Mouse (Mus musculus) G1E-ER4 (cell line): ENCODE measurements around the gene Rubcnl. TPM values are rescaled to one million over a fixed set of nuclear protein-coding genes. Genes with fewer than 3 reads are reported as not detected.

ENCODE experiments used
- GATA1 ChIP-seq: IDR thresholded peaks from one replicate; pipeline ENCODE4 v1.8.0; 2012; ENCODE audit warnings: low read length, inconsistent platforms
- polyA plus RNA-seq: library from polyadenylated mRNA; stranded (reverse); fragments of >175 nt; gene quantifications from 2 replicates; pipeline ENCODE4 v1.2.3, GENCODE M21; 2012

The Rubcnl gene
- polyA plus RNA-seq, 1 experiment = not detected

DNA sequence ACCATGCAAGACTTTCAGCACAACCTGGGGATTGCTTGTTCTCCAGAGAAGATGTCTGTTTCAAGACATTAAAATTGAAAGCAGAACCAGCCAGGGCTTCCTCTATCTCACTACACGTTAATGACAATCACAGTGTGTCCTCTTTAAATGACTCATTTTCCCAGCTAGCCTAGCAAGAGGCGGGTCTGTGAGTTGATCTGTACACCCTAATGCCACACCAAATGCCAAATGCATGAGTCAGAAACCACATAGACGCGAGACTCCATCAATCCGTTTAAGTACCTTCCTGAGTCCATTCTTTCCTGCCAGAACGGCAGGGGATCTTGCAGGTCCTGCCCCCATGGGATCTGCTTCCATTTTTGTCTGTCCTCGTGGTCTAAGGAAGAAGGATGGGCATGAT, 29.4 kb downstream of the Rubcnl start:
- no peak for TF ChIP-seq GATA1

DNA sequence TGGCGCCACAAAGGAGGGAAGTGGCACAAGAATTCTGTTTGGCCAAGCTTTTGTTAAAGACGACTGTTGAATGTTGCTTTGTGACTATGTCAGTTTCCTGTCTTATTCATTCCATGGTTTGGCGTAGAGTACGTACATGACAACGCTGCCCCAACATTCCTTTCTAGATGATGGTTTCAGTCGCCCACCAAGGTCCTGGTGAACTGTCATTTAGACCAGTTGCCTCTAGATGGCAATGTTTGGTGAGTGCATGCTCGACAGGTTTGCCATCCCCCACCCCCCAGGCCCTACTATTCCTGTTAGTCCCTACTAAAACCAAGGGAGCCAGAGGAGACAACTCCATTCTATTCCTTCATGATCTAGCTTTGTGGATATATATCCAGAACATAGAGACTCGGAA, 36.6 kb downstream of the Rubcnl start:
- no peak for TF ChIP-seq GATA1

DNA sequence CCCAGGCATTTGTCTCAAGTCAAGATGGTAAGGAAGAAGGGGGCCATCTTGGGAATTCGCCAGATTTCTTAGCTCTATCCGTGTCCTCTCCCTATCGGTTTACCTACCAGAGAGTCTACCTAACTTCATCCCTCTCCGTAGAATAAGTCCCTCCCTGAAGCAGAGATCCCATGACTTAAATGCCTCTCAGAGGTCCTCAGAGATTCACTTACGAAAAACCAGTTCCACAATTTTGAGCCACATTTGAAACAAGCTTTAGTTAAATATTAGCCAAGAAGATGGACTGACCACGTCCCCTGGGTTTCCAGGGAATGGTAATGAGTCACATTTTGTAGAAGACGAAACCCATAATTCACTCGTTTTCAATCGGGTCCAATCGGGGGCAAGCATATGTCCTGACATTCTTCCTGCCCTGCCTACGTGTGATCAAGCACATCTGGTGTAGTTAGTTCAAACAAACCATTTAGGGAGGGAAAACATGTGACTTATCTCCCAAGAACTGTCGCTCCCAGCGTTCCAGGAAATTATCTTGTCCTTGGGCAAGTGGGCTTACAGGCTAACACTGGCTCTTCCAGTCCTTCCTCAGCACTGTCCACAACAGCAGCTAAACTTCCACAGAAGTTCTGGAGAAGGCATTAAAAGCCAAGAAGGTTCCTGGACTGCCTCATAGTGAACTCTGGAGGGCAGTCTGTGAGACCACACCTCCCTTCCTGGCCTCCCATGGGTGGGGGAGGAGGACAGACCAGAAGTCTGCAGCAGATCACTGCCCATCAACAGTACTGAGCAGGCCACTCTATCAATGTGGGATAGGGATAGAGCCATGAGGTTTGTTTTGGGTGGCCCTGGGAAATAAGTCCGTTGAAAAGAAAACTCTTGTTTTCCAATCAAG, 38.9 kb downstream of the Rubcnl start:
- TF ChIP-seq GATA1 = no peak

DNA sequence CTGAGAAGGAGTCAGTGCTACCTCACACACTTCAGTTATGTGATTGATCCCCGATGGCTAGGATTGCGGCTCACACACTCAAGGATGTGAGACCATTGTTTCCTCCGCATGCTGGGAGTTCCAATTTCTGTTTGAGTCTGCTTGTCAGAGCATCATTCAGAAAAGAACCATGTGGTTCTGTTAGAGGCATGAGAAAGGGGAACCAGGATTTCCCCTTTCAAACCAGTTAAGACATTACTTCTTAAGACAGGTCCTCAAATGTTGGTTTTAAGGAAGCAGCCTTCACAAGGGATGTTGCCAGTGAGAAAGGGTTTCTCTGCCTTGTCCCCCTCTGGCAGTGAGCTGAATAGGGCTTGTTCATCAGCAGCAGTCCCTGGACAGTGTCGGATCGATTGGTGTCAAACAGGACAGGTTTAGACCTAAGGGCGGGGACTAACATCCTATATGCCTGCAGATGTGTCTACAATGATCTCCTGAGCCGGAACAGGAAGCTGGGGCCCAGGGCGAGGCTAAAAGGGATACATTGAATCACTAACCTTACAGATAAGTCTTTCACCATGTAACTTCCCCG, 41.1 kb downstream of the Rubcnl start:
- TF ChIP-seq GATA1 = no peak

DNA sequence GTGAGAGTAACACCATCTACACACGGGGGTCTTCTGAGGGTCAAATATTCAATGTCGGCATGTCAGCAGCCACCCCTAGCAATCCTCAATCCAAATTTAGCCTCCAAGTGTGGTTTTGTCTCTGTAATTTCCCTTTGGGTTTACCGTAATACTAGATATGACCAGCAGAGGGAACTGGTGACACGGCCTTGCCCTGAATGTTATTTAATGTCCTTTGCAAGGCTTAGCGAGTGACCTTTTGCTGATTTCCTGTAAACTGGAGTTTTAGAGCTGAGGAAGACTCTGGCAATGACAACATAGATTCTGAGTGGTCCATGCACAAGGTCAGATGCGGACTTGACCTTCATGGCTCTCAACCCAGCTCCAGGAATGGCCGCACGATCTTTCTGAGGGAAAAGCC, 44.7 kb downstream of the Rubcnl start:
- no peak for TF ChIP-seq GATA1

DNA sequence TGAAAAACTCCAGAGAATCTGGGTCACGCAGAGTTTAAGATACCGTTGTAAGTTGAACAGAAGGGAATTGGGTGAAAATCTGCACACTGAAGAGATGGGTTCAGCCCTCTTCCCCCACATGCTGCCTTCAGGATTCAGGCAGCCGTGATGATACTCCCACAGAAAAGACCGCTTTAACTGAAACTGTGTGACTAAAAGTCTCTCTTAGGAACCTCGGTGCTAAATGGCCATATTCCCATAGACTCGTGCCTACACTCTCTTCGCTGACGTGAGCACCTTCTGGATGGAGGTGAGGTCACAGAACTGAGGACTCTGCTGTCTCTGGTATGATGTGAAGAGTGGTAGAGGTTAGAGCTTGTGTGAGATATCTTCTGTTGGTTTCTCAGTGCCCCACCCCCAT, 48.1 kb downstream of the Rubcnl start:
- TF ChIP-seq GATA1 = no peak

DNA sequence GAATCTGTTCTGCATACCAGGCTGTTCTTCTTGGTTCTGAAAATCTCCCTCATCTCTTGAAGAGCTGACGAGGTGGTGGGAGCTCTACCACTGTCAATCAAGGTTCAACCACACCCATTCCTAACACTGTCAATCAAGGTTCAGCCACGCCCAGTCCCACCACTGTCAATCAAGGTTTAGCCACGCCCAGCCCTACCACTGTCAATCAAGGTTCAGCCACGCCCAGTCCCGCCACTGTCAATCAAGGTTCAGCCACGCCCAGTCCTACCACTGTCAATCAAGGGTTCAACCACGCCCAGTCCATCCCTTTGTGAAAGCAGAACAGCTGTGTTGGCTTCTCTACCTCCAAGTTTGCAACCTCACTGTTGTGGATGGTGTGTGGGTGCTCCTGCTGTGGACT, 48.7 kb downstream of the Rubcnl start:
- no peak for TF ChIP-seq GATA1

DNA sequence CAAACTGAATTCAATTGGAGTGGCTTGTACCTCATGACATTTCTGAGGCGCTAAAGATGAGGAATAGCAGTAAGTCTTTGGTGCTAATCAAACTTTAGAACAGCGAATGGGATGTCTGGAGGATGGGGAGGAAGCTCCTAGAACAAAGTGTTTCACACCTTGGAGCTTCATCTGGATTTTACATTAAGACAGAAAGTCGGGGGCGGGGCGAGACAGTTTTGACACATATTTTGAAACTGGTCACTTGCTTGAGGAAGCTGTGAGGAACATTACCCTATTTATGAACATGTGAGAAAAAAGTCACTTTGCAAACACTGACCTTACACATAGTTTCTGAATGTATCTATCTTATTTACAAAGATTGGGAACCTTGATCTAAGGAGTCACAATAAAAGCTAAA, 49.4 kb downstream of the Rubcnl start:
- no peak for TF ChIP-seq GATA1

DNA sequence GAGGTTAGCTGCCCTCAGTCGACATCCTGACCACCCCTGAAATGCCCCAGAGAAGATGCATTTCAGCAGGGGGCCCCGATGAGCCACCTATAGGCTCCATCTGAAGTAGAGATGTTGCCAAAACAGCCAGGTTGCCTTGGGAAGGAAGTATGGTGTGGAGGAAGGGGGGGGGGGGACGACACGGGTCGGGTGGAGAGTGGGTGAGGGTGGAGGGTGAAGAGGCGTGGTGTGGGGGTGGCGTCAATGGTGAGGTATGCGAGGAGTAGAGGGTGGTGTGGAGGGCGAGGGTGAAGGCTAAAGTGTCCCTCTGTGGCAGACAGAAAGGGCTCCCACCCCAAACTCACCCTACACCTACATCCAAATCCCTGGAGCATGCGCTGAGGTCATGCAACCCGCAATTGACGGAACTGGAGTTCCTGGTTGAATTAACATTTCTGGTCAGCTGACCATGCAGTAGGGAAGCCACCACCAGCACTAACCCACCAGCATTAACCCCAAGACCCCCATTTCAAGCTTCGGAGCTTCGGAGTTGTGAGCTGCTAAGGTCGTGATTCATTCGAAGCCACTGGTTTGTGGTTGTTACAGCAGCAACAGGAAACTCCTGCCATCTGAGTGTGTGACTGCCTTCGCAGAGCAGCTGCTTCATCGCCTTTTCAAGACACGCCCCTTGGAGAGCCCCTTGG, 52.7 kb downstream of the Rubcnl start:
- no peak for TF ChIP-seq GATA1

DNA sequence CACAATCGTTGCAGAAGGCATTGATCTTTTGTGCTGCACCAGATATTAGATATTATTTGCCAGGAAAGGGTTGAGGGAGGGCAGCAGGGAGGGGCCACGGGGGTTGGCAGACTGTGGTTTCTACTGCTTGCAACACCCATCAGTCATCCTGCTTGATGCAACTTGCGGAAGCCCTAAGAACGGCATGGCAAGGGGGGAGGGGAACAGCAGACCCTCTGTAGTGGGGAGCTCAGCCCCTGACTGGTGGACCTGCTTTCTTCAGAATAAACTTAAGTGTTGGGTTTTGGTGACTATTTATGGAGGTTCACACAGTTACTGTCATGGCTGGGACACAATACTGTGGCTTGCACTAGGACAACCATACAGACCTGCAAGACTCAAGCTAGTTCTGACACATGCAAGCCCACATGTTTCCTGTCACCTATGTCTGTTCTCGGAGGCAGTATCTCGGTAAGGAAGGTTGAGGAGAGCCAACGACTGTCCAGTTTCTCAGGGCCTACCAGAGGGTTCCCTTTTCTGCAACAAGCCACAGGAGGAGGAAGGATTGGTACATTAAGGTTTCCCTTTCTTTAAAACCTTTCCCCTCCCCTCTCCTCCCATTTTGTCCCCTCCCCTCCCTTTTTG, 53.6 kb downstream of the Rubcnl start:
- TF ChIP-seq GATA1 = no peak

DNA sequence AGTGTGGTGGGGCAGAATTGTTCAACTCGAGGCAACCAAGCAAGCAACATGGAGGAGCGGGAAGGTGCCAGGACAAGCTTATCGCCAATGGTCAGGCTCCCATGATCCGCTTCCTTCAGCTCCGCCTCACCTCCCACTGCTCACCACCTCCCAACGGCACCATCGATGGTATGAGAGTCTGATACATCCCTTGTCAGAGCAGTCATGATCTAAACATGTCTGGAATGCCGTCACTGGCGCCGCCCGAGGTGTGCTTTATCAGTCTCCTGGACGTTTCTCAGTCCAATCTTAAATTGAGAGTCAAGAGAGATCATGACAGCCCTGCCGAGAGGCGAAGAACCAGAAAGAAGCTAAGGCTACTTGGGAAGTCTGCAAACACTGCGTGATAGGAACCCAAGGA, 55.3 kb downstream of the Rubcnl start:
- no peak for TF ChIP-seq GATA1

DNA sequence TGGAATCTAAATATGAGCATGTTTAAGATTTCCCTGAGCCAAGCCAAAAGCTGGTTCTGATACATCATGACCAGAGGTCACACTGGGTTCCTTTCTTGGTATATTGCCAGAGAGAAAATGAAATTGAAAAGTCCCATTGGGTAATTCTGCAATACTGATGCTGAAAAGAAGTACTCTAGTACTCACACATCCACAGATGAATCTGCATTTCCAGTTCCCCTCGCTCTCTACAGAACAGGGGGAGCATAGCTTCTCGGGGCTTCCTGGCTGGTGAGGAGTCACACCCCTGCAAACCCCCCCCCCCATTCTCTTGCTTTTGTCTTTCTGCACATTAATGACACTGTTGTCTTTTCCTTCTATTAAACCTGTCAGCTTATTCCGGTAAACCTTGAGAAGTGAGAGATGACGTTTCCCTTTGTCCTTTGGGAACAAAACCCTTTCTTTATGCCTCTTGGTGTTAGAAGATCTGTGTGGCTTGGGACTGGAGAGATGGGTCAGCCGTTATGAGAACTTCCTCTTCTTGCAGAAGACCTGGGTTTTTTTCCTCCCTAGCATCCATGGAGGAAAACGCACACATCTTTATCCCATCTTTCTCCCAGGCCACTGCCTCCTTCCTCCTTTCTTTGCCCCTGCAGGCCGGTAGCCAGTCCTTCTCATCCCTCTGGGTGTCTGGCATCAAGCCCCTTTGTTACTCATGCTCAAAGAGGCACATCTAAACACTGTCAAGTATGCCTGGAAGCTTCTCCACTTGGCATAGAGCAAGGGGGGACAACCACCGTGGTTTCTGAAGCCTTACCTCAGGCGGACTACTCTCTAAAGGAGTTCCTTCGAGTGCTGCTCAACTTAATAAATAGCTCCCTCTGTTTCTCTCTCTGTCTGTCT, 59.7 kb downstream of the Rubcnl start:
- no peak for TF ChIP-seq GATA1

DNA sequence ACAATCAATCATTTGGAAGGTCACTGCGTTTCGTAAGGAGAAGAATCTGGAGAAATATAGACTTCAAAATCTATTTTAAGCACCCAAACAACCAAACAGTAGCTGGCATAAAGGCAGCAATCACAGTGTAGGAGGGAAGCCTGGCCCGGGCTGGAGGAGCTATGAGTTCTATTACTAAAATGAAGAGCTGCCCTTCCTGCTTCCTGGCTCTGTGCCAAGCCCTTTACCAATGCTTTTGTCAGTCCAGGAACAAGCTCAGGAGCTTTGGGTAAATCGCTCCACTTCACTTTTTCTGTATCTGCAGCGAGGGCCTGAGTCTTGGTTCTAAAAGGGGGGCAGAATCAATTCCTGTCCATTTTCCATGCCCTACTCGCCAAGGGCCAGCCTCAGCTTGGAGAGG, 62.1 kb downstream of the Rubcnl start:
- no peak for TF ChIP-seq GATA1

Other genes starting within 250 kb of the Rubcnl start
- gene Lrch1, start 68.2 kb upstream of the Rubcnl start, polyA plus RNA-seq = not detected in 2 replicates
- gene Lrrc63, start 114.9 kb downstream of the Rubcnl start, polyA plus RNA-seq = not detected in 2 replicates
- 0.03 TPM in 1 of 2 replicates, not detected in the other for gene Lcp1, start 115.1 kb downstream of the Rubcnl start, polyA plus RNA-seq
- not detected in 2 replicates for gene Cpb2, start 226.3 kb downstream of the Rubcnl start, polyA plus RNA-seq